Mouse (Mus musculus): ENCODE measurements around the gene Det1. TPM values are rescaled to one million over a fixed set of nuclear protein-coding genes. Genes with fewer than 3 reads are reported as not detected.

Det1 gene
- polyA plus RNA-seq, 1 experiment: 14.5 TPM

DNA sequence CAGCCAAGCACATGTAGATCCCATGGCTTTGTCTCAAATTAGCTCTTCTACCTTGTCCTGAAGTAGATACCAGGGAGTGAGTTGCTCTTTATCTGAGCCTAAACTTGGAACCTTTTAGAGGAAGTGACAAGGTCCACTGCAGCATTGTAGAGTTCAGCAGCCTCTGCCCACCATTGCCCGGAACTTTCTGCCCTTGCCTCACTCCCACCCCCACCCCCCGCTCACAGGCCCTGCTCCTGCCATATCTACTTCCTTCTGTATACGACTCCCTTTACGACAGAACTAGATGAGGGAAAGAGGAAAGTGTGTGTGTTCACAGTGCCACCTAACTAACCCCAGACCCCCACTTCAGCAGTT lies 17.4 kb upstream of the Det1 start:
- Histone ChIP-seq H3K9me3 (replicated peaks; ENCODE audit: control insufficient read depth, insufficient read depth, low read length, poor library complexity, severe bottlenecking) (no peaks in the 10 kb centered on the region), H3K9ac (ENCODE audit: low read depth, poor library complexity, severe bottlenecking) (no peak overlapping the region), H3K4me3 (ENCODE audit: low read depth, low read length) (no peak overlapping the region), H3K27ac (ENCODE audit: insufficient read depth, low read length) (no peak overlapping the region), H3K36me3 (ENCODE audit: control insufficient read depth, insufficient read depth, low read length, poor library complexity, severe bottlenecking) (no peaks in the 10 kb centered on the region), H3K4me1 (ENCODE audit: control insufficient read depth, insufficient read depth, low read length) (no peaks in the 10 kb centered on the region), H3K27me3 (ENCODE audit: control insufficient read depth, insufficient read depth, low read length, poor library complexity, severe bottlenecking) (no peaks in the 10 kb centered on the region; the same call in 1 of the 2 replicates)
- TF ChIP-seq EP300 (IDR thresholded peaks at IDR 0.05; ENCODE audit: insufficient read depth, low read depth, low read length) (no peak), CTCF (IDR thresholded peaks at IDR 0.05; ENCODE audit: low read depth, low read length) (no peak), POLR2A (IDR thresholded peaks at IDR 0.05; ENCODE audit: insufficient read depth, low read length) (no peak)

DNA sequence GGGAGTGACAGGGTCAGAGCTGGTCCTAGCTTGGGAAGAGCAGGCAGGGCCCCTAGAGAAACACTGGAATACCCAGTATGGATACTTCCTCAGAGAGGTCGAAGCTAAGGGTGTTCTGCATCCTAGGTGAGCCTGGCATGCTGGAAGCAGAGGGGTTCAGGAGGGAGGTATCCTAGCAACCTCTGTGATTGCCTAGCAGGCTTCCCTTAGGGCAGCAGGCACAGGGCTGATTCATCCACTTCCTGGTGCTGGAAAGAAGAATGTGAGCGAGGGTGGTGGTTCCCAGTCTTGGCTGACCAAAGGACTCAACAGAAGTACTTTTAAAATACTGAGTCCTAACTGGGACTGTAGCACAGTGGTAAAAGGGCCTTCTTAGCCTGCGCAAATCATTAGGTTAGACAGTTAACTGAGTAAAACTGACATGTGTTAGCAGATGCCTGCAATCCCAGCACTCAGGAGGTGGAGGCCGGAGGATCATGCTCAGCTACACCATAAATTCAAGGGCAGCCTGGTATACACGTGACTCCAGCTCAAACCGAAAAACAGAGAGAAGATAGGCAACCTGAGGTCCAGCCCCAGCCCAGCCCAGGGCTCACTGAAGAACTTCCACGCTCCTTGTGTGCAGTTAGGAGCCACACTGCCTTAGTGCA lies 16.9 kb upstream of the Det1 start:
- Histone ChIP-seq H3K9ac (ENCODE audit: low read depth, poor library complexity, severe bottlenecking) (no peak overlapping the region), H3K9me3 (replicated peaks; ENCODE audit: control insufficient read depth, insufficient read depth, low read length, poor library complexity, severe bottlenecking) (no peaks in the 10 kb centered on the region), H3K27me3 (ENCODE audit: control insufficient read depth, insufficient read depth, low read length, poor library complexity, severe bottlenecking) (no peaks in the 10 kb centered on the region; the same call in 1 of the 2 replicates), H3K4me3 (ENCODE audit: low read depth, low read length) (no peak overlapping the region), H3K36me3 (ENCODE audit: control insufficient read depth, insufficient read depth, low read length, poor library complexity, severe bottlenecking) (no peaks in the 10 kb centered on the region), H3K4me1 (ENCODE audit: control insufficient read depth, insufficient read depth, low read length) (no peaks in the 10 kb centered on the region), H3K27ac (ENCODE audit: insufficient read depth, low read length) (no peak overlapping the region)
- TF ChIP-seq EP300 (IDR thresholded peaks at IDR 0.05; ENCODE audit: insufficient read depth, low read depth, low read length): no peak
- TF ChIP-seq POLR2A (IDR thresholded peaks at IDR 0.05; ENCODE audit: insufficient read depth, low read length): no peak
- no peak for TF ChIP-seq CTCF (IDR thresholded peaks at IDR 0.05; ENCODE audit: low read depth, low read length)

DNA sequence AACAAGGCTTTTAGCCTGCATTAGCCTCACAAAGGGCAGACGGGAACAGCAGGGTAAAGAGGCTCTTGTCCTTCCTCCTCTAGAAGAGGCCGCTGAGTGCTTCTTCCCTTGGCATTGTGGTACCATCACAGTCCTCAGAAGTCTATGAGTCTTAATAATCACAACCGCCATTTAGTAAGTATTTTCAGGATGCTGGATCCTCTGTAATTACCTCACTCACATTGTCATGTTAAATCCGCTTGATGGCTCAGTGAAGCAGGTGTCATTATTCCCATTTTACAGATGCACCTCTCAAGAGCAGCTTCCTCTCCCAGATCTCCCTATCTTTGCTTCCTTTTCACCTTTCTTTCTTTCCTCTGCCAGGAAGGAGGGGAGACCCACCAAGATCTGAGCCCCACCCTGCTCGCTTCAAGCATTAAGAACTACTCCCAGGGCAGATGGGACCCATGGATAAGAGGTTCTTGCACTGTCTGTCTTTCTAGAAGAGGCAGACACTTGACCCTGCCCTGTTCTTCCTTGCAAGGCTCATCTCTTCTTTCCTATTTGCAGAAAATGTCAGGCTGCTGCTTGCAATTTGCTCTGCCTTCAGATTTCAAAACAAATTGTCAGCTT lies 8.1 kb upstream of the Det1 start:
- no peak for TF ChIP-seq EP300 (IDR thresholded peaks at IDR 0.05; ENCODE audit: insufficient read depth, low read depth, low read length)
- TF ChIP-seq CTCF (IDR thresholded peaks at IDR 0.05; ENCODE audit: low read depth, low read length): no peak
- TF ChIP-seq POLR2A (IDR thresholded peaks at IDR 0.05; ENCODE audit: insufficient read depth, low read length): no peak
- H3K4me1 ChIP-seq (ENCODE audit: control insufficient read depth, insufficient read depth, low read length): no peaks in the 10 kb centered on the region
- no peak overlapping the region for H3K9ac ChIP-seq (ENCODE audit: low read depth, poor library complexity, severe bottlenecking)

DNA sequence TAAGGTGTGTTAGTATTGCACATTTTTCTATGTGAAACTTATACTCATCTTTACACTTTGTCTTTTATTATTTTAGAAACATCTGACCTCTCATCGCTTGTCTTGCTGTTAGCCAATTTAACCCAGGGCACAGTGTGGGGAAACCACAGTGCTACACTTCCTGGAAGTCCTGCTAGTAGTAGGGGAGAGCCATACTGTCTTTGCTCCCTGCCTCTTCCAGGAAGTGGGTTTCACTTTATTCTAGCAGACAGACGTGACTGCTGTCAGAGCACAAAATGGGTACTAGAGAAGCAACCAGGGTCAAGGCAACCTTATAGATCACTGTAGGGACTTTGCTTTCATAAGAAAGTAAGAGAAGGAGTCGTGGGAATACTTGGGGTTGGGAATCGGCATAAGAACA lies 7.0 kb upstream of the Det1 start:
- no peak for TF ChIP-seq CTCF (IDR thresholded peaks at IDR 0.05; ENCODE audit: low read depth, low read length)
- no peak for TF ChIP-seq POLR2A (IDR thresholded peaks at IDR 0.05; ENCODE audit: insufficient read depth, low read length)
- no peak for TF ChIP-seq EP300 (IDR thresholded peaks at IDR 0.05; ENCODE audit: insufficient read depth, low read depth, low read length)
- no peak overlapping the region for H3K27ac ChIP-seq (ENCODE audit: insufficient read depth, low read length)
- no peaks in the 10 kb centered on the region for H3K4me1 ChIP-seq (ENCODE audit: control insufficient read depth, insufficient read depth, low read length)
- H3K27me3 ChIP-seq (ENCODE audit: control insufficient read depth, insufficient read depth, low read length, poor library complexity, severe bottlenecking): no peaks in the 10 kb centered on the region
- no peaks in the 10 kb centered on the region for H3K9me3 ChIP-seq (replicated peaks; ENCODE audit: control insufficient read depth, insufficient read depth, low read length, poor library complexity, severe bottlenecking)
- H3K36me3 ChIP-seq (ENCODE audit: control insufficient read depth, insufficient read depth, low read length, poor library complexity, severe bottlenecking): no peaks in the 10 kb centered on the region
- H3K9ac ChIP-seq (ENCODE audit: low read depth, poor library complexity, severe bottlenecking): no peak overlapping the region
- no peak overlapping the region for H3K4me3 ChIP-seq (ENCODE audit: low read depth, low read length)

More for the DNA sequence above, 8.1 kb upstream of the Det1 start:
- H3K27ac ChIP-seq (ENCODE audit: insufficient read depth, low read length): no peak overlapping the region
- H3K36me3 ChIP-seq (ENCODE audit: control insufficient read depth, insufficient read depth, low read length, poor library complexity, severe bottlenecking): no peaks in the 10 kb centered on the region
- H3K4me3 ChIP-seq (ENCODE audit: low read depth, low read length): no peak overlapping the region
- H3K9me3 ChIP-seq (replicated peaks; ENCODE audit: control insufficient read depth, insufficient read depth, low read length, poor library complexity, severe bottlenecking): no peaks in the 10 kb centered on the region
- H3K27me3 ChIP-seq (ENCODE audit: control insufficient read depth, insufficient read depth, low read length, poor library complexity, severe bottlenecking): no peaks in the 10 kb centered on the region

GRCm38 (mm10) chr7:78846066-78846716 lies 872 bp downstream of the Det1 start:
- Histone ChIP-seq H3K4me1 (ENCODE audit: control insufficient read depth, insufficient read depth, low read length) (no peaks in the 10 kb centered on the region), H3K9me3 (replicated peaks; ENCODE audit: control insufficient read depth, insufficient read depth, low read length, poor library complexity, severe bottlenecking) (no peaks in the 10 kb centered on the region), H3K4me3 (ENCODE audit: low read depth, low read length) (peak overlapping the region; percentile 86), H3K27me3 (ENCODE audit: control insufficient read depth, insufficient read depth, low read length, poor library complexity, severe bottlenecking) (no peaks in the 10 kb centered on the region), H3K9ac (ENCODE audit: low read depth, poor library complexity, severe bottlenecking) (peak overlapping the region; percentile 75), H3K27ac (ENCODE audit: insufficient read depth, low read length) (peak overlapping the region; percentile 14), H3K36me3 (ENCODE audit: control insufficient read depth, insufficient read depth, low read length, poor library complexity, severe bottlenecking) (no peaks in the 10 kb centered on the region)
- no peak for TF ChIP-seq EP300 (IDR thresholded peaks at IDR 0.05; ENCODE audit: insufficient read depth, low read depth, low read length)
- no peak for TF ChIP-seq CTCF (IDR thresholded peaks at IDR 0.05; ENCODE audit: low read depth, low read length)
- no peak for TF ChIP-seq POLR2A (IDR thresholded peaks at IDR 0.05; ENCODE audit: insufficient read depth, low read length)

GRCm38 (mm10) chr7:78841601-78842000 lies 5.5 kb downstream of the Det1 start:
- no peak overlapping the region for H3K4me3 ChIP-seq (ENCODE audit: low read depth, low read length)
- peaks cover 4% of the 10 kb centered on the region for H3K36me3 ChIP-seq (ENCODE audit: control insufficient read depth, insufficient read depth, low read length, poor library complexity, severe bottlenecking)
- no peaks in the 10 kb centered on the region for H3K9me3 ChIP-seq (replicated peaks; ENCODE audit: control insufficient read depth, insufficient read depth, low read length, poor library complexity, severe bottlenecking)
- no peak overlapping the region for H3K27ac ChIP-seq (ENCODE audit: insufficient read depth, low read length)
- TF ChIP-seq POLR2A (IDR thresholded peaks at IDR 0.05; ENCODE audit: insufficient read depth, low read length): no peak
- no peak for TF ChIP-seq EP300 (IDR thresholded peaks at IDR 0.05; ENCODE audit: insufficient read depth, low read depth, low read length)
- no peak for TF ChIP-seq CTCF (IDR thresholded peaks at IDR 0.05; ENCODE audit: low read depth, low read length)
- no peak overlapping the region for H3K9ac ChIP-seq (ENCODE audit: low read depth, poor library complexity, severe bottlenecking)
- H3K4me1 ChIP-seq (ENCODE audit: control insufficient read depth, insufficient read depth, low read length): no peaks in the 10 kb centered on the region
- no peaks in the 10 kb centered on the region for H3K27me3 ChIP-seq (ENCODE audit: control insufficient read depth, insufficient read depth, low read length, poor library complexity, severe bottlenecking)
